Mouse (Mus musculus): ENCODE measurements at regions not wholly inside any gene's neighbourhood (a gene's known extent, or its start where the extent isn't known, plus 50 kb on each side); places are given as distances from the start of the nearest gene placed in this dataset.

- no peak for TF ChIP-seq POLR2A (IDR thresholded peaks at IDR 0.05; ENCODE audit: insufficient read length, low read depth)
- TF ChIP-seq MAX (IDR thresholded peaks at IDR 0.05; ENCODE audit: low read depth) = no peak
- TF ChIP-seq TCF12 (IDR thresholded peaks at IDR 0.05; ENCODE audit: insufficient read depth, poor library complexity, severe bottlenecking) = no peak
- TF ChIP-seq USF1 (IDR thresholded peaks at IDR 0.05; ENCODE audit: low read depth) = no peak
- TF ChIP-seq TCF3 (IDR thresholded peaks at IDR 0.05; ENCODE audit: insufficient read length, low read depth) = no peak
- no peak for TF ChIP-seq E2F4 (IDR thresholded peaks at IDR 0.05; ENCODE audit: insufficient read depth)
Observed at GRCm38 (mm10) chr4:26793181-26793824, 446.6 kb upstream of the Manea start.
